Mouse (Mus musculus): Measurements from ENCODE around the gene 4930522H14Rik. TPM values are rescaled to one million over a fixed set of nuclear protein-coding genes. Genes with fewer than 3 reads are reported as not detected.

The 4930522H14Rik gene
- polyA plus RNA-seq (2014; fragmentation: Illumina TruSeq; extraction: RNeasy Lipid Tissue Mini Kit (QIAGEN cat#74804); ENCODE audit: low read depth, low replicate concordance) = not detected

DNA sequence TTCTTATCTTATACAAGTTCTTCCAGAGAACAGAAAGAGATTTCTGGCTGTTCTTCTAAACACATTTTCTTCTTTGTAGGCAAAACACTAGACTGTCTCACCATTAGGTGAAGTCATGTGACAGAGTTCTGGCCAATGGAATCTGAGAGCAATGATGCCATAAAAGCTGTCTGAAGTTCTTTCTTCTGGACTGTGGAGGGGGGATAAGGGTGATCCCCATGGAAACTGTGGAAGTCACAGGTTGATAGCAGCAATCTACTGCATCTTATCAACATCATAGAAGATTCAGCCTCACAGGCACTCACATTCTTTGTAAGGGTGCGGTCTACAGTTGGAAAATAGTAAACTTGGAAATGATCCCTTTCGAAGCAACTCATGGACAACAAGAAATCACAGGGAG lies at the start of gene 4930522H14Rik:
4930522H14Rik (minus strand) TSS at position 187 of the 400 bp plus-strand sequence.

DNA sequence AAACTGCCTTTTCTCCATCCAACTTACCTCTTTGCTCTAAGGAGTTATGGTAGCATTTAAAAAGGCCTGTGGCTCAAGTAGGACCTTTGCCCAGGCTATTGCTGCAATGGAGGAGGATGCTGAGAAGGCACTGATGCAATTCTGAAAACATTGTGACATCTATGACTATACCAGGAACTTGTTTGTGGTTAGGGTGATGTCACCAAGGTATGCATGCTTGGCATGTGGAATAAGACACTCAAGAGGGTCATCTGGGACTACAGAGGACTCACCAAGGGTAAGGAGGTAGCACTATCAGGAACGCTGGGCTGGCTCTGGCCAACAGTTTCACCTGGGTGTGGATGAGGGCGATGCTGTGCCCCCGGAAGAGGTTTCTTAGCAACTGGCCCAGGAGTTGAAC lies 46.5 kb downstream of the 4930522H14Rik start, which contains the start of gene Rnf11:
Rnf11 (minus strand) TSS at position 108 of the 400 bp plus-strand sequence.

Other genes with a start within 250 kb of the 4930522H14Rik start
- 0.48 TPM for gene Ttc39a, start 124.7 kb downstream of the 4930522H14Rik start, polyA plus RNA-seq (2014; fragmentation: Illumina TruSeq; extraction: RNeasy Lipid Tissue Mini Kit (QIAGEN cat#74804); ENCODE audit: low read depth, low replicate concordance)
- gene Rnf11, start 46.6 kb downstream of the 4930522H14Rik start, polyA plus RNA-seq (2014; fragmentation: Illumina TruSeq; extraction: RNeasy Lipid Tissue Mini Kit (QIAGEN cat#74804); ENCODE audit: low read depth, low replicate concordance) = 199 TPM
- 5.9 TPM for gene Cdkn2c, start 135.9 kb upstream of the 4930522H14Rik start, polyA plus RNA-seq (2014; fragmentation: Illumina TruSeq; extraction: RNeasy Lipid Tissue Mini Kit (QIAGEN cat#74804); ENCODE audit: low read depth, low replicate concordance)
- 53.7 TPM for gene Faf1, start 145.3 kb upstream of the 4930522H14Rik start, polyA plus RNA-seq (2014; fragmentation: Illumina TruSeq; extraction: RNeasy Lipid Tissue Mini Kit (QIAGEN cat#74804); ENCODE audit: low read depth, low replicate concordance)